Mouse (Mus musculus): ENCODE measurements around the gene Zpld1.

The Zpld1 gene

GRCm38 (mm10) chr16:55297886-55298285 is at the start of gene Zpld1:
Zpld1 (minus strand) TSS chr16:55297986.
- no peak for DNase-seq (ENCODE audit: low read depth, low spot score)

DNA sequence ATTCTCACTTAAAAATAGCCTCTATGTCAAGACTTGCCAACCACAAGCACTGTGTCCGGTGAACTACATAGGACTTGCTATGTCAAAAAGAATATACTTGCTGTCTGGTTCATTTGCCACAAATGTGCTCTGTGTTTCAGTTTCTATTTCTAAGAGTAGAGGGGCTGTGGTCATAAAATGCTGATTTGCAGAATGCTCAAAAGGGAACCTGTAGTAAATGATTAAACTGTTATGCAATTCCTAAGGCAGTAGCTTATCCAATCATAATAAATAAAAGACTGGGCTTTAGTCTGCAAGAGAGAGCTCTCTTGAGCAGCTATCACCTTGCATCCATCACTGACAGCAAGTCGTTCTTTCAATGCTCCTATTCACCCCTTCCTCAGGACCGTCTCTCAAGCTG is 47.9 kb upstream of the Zpld1 start:
- no peak for DNase-seq (ENCODE audit: low read depth, low spot score)

GRCm38 (mm10) chr16:55321542-55322514 is 24.0 kb upstream of the Zpld1 start:
- DNase-seq (ENCODE audit: low read depth, low spot score): no peak

DNA sequence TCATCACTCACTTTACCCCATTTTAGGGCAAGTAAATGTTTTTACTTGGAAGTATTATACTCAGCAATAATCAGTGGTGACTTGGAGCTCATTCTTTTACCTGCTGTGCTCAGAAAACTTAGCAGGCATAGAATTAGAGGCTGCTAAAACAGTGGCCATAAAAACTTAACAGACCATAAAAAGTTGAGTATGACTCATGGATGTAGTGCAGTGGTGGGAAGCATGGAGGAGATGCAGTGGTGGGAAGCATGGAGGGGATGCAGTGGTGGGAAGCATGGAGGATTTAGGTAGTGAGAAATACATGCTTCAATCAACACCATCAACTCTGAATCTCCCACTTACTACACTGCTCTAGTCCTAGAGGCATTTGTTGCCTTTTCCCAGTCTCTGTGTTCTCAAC is 19.2 kb upstream of the Zpld1 start:
- no peak for DNase-seq (ENCODE audit: low read depth, low spot score)

- DNase-seq (ENCODE audit: low read depth, low spot score): no peak
Measured at GRCm38 (mm10) chr16:55312106-55312505, 14.3 kb upstream of the Zpld1 start.

GRCm38 (mm10) chr16:55282696-55283095 is 15.1 kb downstream of the Zpld1 start:
- DNase-seq (ENCODE audit: low read depth, low spot score): no peak

DNA sequence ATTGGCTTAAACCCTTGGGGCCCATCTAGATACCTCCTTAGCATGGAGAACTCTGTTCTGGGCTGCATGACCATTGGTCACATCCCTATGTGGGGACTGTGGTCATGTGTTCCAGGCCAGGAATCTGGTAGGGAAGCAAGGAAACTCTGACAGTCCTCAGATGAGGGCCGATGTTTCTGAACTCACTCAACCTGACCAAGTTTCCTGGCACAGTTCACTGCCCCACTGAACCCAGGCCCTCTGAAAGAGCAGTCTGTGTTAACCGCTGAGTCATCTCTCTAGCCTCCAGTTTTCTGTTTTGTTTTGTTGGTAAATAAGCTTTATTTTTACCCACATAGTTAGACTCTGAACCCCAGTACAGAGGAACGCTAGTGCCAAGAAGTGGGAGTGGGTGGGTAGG is 20.3 kb downstream of the Zpld1 start:
- DNase-seq (ENCODE audit: low read depth, low spot score): no peak

- no peak for DNase-seq (ENCODE audit: low read depth, low spot score)
Measured at GRCm38 (mm10) chr16:55265281-55265680, 32.5 kb downstream of the Zpld1 start.

GRCm38 (mm10) chr16:55260862-55261574 is 36.8 kb downstream of the Zpld1 start:
- DNase-seq (ENCODE audit: low read depth, low spot score): no peak

DNA sequence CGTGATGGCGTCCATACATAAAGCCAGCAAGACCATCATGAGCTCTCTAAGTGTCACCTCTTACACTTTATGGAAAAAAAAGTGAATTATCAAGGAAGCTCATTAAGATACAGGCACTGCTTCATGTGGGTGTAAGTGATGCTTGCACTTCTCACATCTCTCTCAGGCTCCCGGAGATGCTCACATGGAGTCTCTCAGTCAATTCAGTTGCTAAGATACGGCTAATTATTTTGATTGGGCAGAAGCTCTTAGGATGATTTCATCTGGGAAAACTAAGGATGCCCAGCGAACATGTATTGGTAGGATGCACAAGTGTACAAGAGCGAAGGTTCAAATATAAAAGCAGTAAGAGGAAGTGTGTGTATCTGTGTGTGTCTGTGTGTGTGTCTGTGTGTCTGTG is 38.1 kb downstream of the Zpld1 start:
- DNase-seq (ENCODE audit: low read depth, low spot score): no peak

- DNase-seq (ENCODE audit: low read depth, low spot score): no peak
Measured at GRCm38 (mm10) chr16:55240996-55241395, 56.8 kb downstream of the Zpld1 start.

DNA sequence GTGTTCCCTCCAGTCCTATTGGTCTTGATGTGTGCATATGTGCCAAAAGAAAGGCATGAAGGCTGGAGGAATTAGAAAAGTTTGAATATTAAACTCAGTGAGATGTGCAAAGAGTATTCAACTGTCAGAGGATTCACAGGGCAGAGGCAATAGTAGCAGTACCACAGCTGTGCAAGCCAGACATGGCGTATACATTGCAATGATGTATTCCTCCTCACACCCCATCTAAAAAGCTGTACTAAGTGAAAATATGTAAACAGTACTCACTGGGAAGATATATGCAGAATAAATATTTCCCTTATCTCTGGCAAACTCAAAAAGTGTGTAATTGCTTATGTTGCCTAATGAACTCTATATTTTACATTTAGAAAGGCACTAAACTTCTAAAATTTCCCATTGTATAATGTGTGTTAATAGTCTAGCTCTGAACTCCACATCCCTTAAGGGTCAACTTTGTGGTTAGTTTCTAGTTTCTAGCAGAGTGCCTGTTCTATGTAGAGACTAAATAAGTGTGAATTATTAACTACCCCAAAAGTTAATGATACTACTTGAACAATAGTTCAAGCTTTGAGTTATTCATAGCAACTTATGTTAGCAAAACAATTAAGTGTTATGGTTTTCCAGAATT is 68.7 kb downstream of the Zpld1 start:
- no peak for DNase-seq (ENCODE audit: low read depth, low spot score)

DNA sequence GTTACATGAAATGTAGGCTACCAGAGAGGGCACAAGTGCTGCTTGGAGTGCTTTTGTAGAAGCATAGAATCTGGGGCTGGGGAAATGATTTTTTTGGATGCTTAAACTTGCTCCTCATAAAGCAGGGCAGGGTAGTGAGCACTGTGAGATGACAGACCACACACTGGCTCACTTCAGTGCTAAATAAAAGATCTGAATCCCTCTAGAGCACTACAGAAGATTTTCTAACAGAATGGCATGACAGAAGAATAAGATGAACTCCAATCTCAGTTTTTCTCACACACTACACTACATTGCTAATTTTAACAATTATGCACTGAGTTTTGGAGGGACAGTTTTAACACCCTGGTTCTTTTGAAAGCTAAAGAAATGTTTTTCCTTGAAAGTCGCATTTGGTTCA is 93.8 kb downstream of the Zpld1 start:
- DNase-seq (ENCODE audit: low read depth, low spot score): no peak

DNA sequence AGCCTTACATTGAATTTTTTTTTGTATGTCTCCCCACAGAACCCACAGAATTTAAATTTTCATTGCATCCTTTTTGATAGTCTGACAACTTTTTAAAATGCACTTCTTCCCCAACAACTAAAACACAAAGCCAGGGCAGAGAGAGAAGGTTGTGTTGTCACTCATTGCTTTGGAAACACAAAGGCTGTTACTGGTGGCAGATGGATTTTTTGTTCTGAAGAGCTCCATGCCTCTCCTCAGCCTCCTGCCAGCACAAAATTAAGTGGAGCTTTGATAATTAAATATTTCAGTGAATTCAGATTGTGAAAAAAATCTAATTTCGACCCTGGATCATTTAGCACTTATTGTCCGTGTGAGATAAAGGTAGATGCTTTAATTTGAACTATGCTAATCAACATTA is 107.4 kb downstream of the Zpld1 start:
- DNase-seq (ENCODE audit: low read depth, low spot score): no peak

GRCm38 (mm10) chr16:55185370-55185769 is 112.4 kb downstream of the Zpld1 start:
- no peak for DNase-seq (ENCODE audit: low read depth, low spot score)
